Mouse (Mus musculus) embryo, embryonic 10 days (tissue): Measurements from ENCODE around the gene Pde8b.
A peak's percentile ranks its signal among the peaks of the same experiment; 100 is the strongest.

ENCODE experiments used
- DNase-seq: peaks from one replicate; pipeline ENCODE4 v3.0.0-alpha.2; 2015; ENCODE audit warnings: low spot score

Pde8b gene

DNA sequence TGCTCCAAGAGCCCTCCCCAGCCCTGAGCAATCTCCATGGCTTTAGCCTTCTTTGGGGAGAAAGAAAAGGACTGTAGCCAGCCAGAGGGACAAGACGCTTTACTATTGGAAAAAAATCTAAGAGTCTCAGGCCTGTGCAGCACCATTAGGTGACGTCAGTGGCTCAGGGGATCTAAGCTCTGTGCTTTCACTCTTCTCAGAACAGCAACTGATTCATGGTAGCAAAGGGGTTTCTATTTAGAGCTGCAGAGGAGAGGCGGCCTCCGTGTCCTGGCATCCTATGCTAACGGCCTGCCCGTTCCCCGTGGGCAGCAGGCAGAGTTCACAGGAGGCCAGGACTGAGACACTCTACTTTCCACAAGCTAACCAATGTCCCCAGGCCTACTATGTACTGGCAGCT, 169.1 kb downstream of the Pde8b start:
- no peak for DNase-seq

DNA sequence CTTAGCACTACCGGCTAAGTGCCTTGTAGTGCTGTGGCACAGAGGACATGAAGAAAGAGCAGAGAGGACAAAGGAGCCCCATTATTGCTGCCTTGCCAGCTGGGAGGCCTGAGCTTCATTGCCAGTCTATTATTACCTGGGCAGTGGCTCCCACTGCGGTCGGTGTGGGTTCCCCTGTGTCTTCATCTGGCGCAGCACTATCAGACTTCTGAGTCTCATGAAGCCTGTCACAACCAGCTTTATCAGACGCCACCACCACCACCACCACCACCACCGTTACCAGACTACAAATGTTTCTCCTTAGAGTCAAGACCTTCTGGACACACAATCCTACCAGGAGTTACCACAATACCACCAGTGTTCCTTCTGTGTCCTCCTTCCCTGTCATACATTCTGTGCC, 171.6 kb downstream of the Pde8b start:
- no peak for DNase-seq

DNA sequence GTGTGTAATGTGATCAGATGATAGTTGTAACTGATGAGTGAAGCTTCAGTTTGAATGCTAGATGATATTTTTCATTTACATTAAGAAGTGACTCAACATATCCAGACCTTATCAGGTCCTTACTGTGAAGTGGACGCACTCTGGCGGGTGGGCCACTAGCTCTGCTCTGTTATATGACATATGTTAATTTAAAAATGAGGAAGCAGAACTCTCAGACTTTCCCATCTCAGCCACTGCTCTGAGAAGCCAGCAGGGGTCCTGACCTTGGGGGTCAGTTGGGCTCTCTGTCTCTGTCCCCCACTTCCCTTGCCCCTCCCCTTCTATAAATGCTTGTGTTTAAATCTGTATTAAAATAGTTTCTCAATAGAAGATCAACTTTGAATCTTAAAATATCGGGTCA, 172.4 kb downstream of the Pde8b start:
- no peak for DNase-seq

DNA sequence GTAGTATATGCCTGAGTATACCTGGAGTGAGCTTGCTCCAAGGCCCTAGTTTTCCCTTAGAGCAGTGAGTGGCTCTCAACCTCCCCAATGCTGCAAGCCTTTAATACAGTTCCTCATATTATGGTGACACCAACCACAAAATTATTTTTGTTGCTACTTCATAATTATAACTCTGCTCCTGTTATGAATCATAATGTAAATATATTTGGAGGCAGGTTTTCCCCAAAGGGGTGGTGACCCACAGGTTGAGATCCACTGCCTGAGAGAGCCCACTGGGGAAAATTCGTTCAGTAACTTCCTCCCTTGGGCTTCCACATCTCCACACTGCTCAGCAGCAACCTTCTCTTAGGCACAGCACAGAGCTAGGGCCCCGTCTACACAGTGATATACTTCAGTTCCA, 174.0 kb downstream of the Pde8b start:
- DNase-seq, result no peak

DNA sequence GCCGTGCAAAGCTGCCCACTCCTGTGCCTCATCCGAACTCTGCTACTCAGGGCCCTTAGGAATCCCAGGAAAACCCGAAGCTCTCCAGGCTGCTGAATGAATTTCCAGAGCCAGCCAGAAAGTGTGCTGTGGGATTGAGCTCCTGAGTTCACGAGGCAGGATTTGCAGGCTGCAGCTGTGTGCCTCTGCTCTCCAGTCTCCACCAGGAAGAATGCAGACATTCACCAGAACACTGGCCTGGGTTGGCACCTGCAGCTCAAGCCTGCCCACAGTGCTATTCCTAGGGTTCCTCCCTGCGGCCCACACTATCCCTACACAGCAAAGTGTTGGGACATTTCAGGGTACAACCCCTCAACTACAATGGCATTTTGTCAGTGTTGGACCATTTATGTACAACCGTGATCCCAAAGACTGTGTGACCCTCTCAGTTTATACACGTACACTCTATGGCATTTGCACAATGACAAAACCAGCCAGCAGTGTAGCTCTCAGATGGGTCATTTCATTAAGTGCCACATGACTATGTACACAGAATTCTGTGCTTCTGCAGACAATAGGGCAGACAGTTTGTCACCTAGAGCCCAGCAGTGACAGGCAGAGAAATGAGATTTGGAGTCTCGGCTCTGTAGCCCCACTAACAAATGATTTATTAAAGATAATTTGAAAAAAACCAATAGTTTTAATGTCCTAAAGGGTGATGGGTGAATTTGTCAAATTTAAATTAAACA, 176.5 kb downstream of the Pde8b start:
- DNase-seq, result no peak

DNA sequence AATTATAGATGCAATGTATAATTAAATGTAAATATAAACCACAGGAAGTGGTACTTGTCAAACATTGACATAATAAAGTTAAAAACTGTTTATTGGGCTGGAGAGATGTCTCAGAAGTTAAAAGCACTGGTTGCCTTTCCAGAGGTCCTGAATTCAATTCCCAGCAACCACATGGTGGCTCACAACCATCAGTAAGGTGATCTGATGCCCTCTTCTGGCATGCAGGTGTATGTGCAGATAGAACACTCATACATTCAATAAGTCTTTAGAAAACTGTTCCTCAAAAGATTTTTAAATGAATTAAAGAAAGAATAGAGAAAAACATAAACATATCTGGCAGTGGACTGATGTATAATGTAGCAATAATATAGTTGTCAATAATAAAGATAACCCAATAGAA, 179.9 kb downstream of the Pde8b start:
- no peak for DNase-seq

DNA sequence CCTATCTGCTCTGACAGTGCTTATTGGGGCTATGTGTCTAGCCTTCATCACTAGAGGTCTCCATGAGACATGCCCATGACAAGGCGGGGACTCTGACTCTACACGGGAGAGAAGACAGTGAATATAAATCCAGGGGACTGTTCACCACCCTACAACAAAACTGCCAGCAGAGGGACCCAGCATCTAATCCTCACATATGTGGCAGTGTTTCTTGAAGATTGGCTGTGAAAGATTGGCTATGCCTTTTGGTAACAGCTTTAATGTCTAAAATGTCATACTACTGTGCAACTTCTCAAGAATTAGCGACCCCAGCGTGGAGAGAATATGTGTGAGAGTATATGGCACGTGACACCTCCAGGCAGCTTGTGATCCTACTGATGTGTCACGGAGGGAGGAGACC, 182.3 kb downstream of the Pde8b start:
- peak; percentile 27 for DNase-seq

DNA sequence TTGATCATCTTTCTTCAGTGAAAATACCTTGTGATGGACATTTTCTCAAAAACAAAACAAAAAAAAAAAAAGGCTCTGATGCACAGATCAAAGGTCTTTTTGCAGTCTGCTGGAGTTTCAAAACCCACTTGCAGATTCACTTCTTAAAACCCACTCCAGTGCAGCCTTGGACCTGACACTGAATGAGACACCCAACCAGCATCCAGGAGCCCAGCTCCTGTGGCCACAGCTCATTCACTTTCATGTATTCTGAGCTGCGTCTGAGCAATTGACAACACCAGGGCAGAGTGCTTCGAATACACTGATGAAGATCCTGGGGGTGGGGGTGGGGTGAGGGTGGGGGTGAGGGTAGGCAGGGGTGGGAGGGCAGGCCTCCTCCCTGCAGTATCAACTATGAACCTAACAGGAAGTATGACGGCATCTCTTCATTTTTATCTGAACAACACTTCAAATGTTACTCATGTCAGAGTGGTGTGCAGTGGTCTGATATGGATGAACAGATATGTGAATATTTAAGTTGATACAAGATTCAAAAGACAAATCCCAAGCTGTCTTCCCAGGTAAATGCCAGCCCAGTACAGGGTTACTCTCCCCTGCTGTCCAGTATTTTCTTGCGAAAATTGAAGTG, 186.6 kb downstream of the Pde8b start:
- DNase-seq, result no peak

DNA sequence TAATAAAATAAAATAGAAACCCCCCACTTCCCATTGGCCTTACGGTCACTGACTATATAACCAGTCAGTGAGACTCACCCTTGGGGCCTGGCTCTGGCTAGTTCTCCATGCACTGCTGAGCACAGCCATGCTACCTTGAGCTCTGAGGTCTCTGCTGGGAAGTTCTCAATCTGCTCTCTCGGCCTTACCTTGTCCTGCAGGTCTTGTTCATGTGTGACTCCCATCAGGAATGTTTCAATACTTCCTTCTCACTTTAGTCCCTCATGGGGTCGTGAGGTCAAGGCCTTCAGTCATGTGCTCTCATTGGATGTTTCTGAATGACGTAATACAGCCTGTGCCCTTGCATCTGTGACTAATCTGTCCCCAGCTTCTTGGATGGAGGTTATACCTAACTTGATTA, 191.3 kb downstream of the Pde8b start:
- DNase-seq, result no peak

DNA sequence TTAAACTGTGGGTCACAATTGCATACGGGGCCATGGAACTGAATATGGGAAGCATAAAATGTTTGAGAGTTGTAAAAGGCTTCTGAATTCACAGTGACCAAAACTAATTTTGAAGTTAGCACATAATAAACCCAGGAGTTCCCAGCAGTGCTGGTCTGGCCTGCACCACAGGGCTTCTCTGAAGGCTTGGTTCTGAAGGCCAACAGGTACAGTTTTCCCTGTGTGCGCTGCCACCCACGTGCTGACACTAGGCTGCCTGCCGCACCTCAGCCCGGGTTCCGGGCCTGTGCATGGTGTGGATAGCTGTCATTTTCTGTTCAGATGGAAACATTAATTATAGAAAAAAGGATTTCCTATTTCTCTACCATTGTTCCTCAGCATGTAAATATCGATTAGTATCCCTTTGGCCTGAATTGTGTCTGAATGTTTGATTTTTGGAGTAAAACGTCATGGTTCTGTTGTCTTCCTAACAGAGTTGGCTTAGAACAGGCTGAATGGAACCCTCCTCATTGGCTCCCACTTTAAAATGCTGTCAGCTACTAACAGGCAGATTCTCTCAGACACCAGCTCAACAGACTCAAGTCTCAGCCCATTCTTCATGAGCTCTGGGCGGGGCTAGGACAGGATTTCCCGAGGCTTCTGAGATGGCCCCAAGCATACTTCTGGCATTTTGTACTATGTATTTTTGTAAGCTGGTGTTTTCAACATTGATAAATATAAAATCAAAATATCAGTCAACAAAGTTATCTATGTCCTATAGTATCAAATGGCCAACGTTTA, 193.4 kb downstream of the Pde8b start:
- DNase-seq, result no peak

DNA sequence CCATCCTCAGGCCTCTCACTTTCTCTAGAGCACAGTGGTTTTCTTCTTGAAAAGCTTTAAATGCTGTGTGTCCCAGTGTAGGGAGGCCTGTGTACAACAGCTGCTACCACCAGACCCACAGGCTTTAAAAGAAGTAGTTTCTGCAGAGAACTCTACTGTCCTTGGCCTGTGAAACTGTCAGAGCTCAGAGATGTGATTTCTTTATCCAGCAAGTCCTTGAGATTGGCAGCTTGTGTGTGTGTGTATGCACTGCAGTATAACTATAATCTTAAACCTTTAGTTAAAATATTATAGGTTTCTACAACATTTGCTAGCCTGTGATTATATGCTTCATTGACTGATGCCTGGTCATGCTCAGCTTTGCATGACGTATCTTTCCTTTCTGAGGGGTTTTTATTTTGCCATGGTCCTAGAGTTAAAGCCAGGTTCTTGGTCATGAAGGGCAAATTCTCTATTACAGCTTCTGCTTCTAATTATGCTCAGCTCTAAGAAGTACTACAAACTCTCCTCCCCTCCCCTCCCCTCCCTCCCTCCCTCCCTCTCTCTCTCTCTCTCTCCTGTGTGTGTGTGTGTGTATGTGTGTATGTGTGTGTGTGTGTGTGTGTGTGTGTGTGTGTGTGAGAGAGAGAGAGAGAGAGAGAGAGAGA, 194.3 kb downstream of the Pde8b start:
- DNase-seq, result no peak

DNA sequence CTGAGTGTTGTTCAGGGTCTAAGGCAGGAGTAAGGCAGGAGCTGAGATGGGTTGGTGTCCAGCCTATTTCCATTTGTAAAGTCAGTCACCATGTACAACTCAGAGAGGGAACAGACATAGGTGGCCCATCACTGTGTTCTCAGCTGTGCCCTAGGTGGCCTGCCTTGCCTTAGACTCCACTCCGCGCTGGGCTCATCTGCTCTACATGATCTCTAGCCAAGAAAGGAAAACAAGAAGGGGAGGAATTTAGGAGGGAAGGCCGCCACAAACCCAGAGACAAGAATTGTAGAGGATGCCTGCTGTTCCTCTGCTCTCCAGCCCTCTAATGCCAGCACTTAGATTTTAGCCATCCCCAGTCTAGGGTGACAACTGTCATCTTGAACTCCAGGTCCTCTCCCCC, 197.7 kb downstream of the Pde8b start:
- DNase-seq, result no peak

DNA sequence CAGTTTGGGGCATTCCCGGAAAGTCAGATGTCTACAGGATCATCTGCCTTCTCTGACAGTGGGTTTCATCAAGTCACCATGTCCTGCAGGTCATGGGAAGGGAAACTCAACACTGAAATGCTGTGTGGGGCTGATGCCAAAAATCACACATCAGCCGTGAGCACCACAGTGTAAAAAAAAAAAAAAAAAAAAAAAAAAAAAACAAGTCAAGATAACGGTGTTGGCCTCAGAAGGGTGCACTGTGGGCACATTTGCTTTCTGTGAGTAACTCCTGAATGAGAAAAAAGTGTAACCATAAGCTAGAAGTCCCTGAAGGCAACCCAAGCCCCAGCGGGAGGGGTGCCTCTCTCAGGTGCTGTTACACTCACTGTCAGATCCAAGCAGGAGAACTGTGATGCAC, 199.7 kb downstream of the Pde8b start:
- DNase-seq, result no peak

DNA sequence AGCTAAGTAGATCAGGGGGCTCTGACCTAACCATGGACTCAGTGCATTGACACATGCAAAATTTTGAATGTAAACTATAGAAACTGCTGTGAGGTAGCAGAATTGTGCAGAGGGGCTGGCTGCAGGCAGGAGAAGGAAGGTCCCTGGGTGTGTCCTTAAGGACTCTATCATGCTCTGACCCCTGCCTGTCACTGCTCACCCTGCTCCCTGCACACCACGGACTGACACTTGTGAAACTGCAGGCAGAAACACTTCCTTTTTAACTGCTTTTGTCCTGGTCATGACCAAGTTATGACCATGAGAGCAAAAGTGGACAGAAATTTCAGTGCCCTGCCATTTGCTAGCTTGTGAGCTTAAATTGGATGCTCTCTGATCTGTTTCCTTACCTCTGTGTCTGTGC, 206.0 kb downstream of the Pde8b start:
- DNase-seq, result no peak

DNA sequence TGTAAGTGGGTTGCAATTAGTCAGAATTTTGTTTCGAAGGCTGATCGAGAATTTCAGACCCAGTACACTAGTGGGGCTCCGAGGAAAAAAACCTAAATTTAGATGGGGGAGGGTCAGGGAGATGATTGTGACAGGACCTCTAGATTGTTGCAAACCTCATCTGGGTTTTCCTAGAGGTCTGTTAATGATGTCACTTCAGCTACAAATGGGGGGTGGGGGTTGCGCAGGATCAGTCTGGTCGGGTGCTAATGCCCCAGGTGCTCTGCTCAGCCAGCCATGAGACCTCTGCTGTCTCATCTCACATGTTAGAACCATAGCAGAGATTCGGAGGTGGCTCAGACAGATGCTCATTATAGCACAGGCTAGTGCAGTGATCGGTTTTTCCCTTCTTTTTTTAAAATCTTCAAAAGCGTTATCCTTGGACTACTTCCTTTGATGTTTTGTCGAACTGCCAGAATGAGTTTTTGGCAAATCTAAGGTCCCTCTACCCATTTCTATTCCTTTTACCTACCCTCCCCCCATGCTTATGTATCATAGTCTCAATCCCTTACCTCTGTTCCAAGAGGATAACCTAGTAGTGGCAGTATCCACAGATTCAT, 209.9 kb downstream of the Pde8b start:
- DNase-seq, result no peak

DNA sequence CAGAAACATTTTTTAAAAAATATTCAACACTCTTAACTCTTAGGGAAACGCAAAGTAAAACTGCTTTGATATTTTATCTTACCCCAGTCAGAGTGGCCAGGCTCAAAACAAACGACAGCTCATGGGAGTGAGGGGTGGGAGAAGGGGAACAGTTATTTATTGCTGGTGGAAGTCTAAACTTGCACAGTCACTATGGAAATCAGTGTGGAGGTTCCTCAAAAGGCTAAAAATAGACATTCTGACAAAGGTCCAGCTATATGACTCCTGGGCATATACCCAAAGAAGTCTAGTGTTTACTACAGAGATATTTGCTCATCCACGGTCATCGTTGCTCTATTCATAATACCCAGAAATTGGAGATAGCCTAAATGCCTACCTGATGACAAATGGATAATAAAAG, 211.9 kb downstream of the Pde8b start:
- no peak for DNase-seq

DNA sequence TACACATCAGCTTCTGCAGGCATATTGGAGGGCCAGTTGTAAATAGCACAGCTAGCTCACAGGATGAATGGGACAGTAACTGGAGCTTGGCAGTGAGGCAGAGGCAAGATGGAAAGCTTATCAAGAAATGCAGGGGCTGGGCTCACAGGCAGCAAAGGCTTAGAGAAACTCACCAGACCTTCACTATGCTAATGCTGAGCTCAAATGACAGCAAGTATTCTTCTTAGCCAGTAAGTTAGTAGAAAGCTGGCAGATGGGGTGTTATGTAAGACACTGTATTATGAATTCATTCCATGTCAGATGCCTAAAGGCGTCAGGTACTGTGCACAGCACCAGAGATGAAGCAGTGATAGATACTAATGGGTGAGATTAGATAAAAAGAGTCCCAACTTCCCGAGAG, 215.4 kb downstream of the Pde8b start:
- DNase-seq, result no peak

DNA sequence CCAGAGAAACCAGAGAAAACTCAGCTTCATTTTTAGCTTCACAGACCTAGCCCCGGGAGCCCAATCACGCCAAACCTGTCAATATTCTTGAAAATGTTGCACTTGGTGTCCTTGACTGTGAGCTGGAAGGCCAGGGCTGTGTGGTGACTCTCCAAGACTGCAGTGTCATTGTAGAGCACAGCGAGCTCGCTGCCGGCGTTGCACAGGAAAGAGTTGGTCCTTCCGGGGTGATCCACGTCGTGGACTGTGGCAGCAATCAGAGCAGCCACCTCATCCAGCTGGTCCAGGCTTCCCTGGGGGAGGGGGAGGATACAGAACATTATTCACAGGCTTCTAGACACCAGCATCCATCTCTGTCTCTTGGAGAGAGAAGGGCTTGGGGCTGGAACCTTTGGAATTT, 216.0 kb downstream of the Pde8b start:
- DNase-seq, result no peak

DNA sequence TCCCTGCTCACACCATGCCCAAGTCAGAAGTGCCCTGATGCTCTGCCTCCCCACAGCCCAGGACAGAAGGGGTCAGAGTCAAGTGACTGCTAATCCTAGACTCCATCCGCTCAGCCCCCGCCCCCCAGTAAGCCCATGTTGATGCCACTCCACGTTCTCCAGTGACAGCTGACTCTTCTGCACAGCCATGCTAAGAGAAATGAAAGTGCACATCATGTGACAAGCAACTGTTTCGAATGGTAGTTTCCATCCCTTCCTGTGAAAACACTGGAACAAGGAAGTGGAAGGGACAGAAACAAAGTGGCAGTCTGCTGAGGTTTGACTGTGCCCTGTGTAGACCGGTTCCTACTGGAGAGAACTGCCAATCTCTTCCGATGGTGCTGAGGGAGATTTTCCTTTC, 217.2 kb downstream of the Pde8b start:
- DNase-seq, result no peak

DNA sequence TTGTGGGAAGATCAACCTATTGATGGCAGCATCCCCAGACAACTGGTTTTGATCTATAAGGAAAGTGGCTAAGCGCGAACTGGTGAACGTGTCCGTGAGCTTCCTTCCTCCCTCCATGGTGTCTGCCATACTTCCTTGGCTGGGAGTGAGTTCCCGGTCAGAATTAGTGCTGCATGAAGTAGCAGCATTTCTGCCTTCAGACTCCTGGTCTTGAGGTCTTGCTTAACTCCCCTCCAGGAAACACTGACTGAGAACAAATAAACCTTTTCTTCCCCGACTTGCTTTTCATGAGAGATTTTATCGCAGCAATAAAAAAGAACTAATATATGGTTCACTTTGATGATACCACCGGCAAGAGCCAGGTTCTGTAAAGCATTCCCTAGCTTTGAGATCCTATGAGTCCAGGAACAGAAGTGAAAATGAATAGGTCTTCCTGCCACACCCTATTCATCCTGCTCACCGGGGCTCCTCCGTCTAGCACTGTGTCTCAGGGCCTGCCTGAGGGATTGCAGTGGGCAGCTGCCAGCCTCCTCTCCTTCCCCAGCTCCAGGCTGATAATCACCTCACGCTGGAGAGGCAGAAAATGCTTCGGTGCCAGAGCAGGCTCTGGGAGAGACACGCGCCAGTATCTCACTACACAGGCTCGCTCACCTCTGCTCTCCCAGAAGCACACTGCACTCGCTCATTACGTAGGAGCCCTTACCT, 217.9 kb downstream of the Pde8b start:
- DNase-seq, result no peak

DNA sequence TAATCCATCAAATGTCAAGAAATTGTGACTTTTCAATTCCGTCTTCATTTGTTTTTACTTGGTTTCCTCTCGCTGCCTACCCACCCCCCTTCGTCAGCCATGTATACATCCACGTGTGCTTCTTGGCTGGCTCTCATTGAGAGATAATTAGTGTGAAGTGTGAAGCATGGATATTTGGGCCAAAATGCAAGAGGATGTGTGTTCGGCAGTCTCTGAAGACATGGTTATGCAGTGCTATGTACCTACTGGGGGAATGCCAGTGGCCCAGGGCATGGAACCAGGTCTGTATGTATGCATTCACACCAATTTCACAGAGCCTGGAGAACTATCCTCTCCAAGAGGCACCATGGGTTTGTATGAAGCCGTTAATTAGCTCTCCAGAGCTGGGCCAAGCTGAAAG, 219.3 kb downstream of the Pde8b start:
- no peak for DNase-seq

DNA sequence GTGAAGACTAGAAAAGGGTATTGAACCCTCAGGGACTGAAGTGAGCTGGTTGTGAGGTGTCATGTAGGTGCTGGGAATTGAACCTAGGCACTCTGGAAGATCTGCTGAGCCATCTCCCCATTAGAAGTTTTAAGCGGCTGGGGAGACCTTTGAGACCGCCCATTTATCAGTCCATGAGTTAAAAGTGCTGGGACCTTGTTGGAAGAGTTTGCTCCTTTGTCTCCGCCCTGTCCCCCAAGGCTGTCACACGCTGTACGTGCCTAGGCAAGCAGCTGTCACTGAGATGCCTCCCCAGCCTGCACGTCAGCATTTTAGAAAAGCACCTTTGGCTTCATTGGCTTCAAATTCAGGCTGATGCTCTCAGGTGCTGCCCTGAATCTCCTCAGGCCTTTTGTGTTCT, 229.9 kb downstream of the Pde8b start:
- DNase-seq, result no peak
